Mouse (Mus musculus): ENCODE measurements around the gene Acadvl. TPM values are rescaled to one million over a fixed set of nuclear protein-coding genes. Genes with fewer than 3 reads are reported as not detected.

Acadvl gene
- 152 TPM for polyA plus RNA-seq (2017; shearing (Covaris generic))

GRCm38 (mm10) chr11:70014880-70015558, at the start of gene Acadvl:
Gene Acadvl (minus strand): TSS chr11:70015411.

GRCm38 (mm10) chr11:70053898-70054570, 38.8 kb upstream of the Acadvl start, which contains the start of gene Asgr1:
Gene Asgr1 (plus strand): TSS chr11:70054085.

GRCm38 (mm10) chr11:70016669-70017068, 1.5 kb upstream of the Acadvl start, which contains the start of gene Dlg4:
Gene Dlg4 (plus strand): TSS chr11:70016942.

GRCm38 (mm10) chr11:70000396-70000898, 14.8 kb downstream of the Acadvl start, which contains the start of gene Dvl2:
Gene Dvl2 (plus strand): TSS chr11:70000595.

GRCm38 (mm10) chr11:69995391-69995960, 19.7 kb downstream of the Acadvl start, which contains the start of gene Phf23:
Gene Phf23 (plus strand): TSS chr11:69995777.

GRCm38 (mm10) chr11:69990850-69991691, 24.1 kb downstream of the Acadvl start, which contains the start of gene Gabarap:
Gene Gabarap (plus strand): TSS chr11:69991143.

GRCm38 (mm10) chr11:69982225-69982624, 33.0 kb downstream of the Acadvl start, which contains the start of gene Elp5:
Gene Elp5 (minus strand): TSS chr11:69982517.

GRCm38 (mm10) chr11:69981141-69981762, 34.0 kb downstream of the Acadvl start, which contains the start of gene Ctdnep1:
Gene Ctdnep1 (plus strand): TSS chr11:69981156.

GRCm38 (mm10) chr11:69964650-69965270, 50.5 kb downstream of the Acadvl start, which contains the start of gene Cldn7:
Gene Cldn7 (plus strand): TSS chr11:69964779.

Other genes starting within 250 kb of the Acadvl start
- gene Zbtb4, start 249.5 kb downstream of the Acadvl start, polyA plus RNA-seq (2017; shearing (Covaris generic)), result 5.8 TPM
- 6.2 TPM for gene Chrnb1, start 219.5 kb downstream of the Acadvl start, polyA plus RNA-seq (2017; shearing (Covaris generic))
- not detected for gene Fgf11, start 213.6 kb downstream of the Acadvl start, polyA plus RNA-seq (2017; shearing (Covaris generic))
- not detected for gene Tmem102, start 209.8 kb downstream of the Acadvl start, polyA plus RNA-seq (2017; shearing (Covaris generic))
- gene Gm39566, start 200.1 kb downstream of the Acadvl start, polyA plus RNA-seq (2017; shearing (Covaris generic)), result not detected
- gene Spem2, start 196.9 kb downstream of the Acadvl start, polyA plus RNA-seq (2017; shearing (Covaris generic)), result not detected
- not detected for gene Spem1, start 193.2 kb downstream of the Acadvl start, polyA plus RNA-seq (2017; shearing (Covaris generic))
- 0.61 TPM for gene Nlgn2, start 177.6 kb downstream of the Acadvl start, polyA plus RNA-seq (2017; shearing (Covaris generic))
- gene Tmem256, start 176.9 kb downstream of the Acadvl start, polyA plus RNA-seq (2017; shearing (Covaris generic)), result 113 TPM
- 27.8 TPM for gene Plscr3, start 169.0 kb downstream of the Acadvl start, polyA plus RNA-seq (2017; shearing (Covaris generic))
- not detected for gene Tnk1, start 156.7 kb downstream of the Acadvl start, polyA plus RNA-seq (2017; shearing (Covaris generic))
- gene Tmem95, start 137.4 kb downstream of the Acadvl start, polyA plus RNA-seq (2017; shearing (Covaris generic)), result not detected
- gene Kctd11, start 134.0 kb downstream of the Acadvl start, polyA plus RNA-seq (2017; shearing (Covaris generic)), result 2.3 TPM
- 663 TPM for gene Acap1, start 119.9 kb downstream of the Acadvl start, polyA plus RNA-seq (2017; shearing (Covaris generic))
- gene 2810408A11Rik, start 114.4 kb downstream of the Acadvl start, polyA plus RNA-seq (2017; shearing (Covaris generic)), result 3.0 TPM
- 5.7 TPM for gene Neurl4, start 114.3 kb downstream of the Acadvl start, polyA plus RNA-seq (2017; shearing (Covaris generic))
- 163 TPM for gene Gps2, start 101.5 kb downstream of the Acadvl start, polyA plus RNA-seq (2017; shearing (Covaris generic))
- 1,233 TPM for gene Eif5a, start 93.5 kb downstream of the Acadvl start, polyA plus RNA-seq (2017; shearing (Covaris generic))
- not detected for gene Ybx2, start 79.6 kb downstream of the Acadvl start, polyA plus RNA-seq (2017; shearing (Covaris generic))
- gene Slc2a4, start 67.2 kb downstream of the Acadvl start, polyA plus RNA-seq (2017; shearing (Covaris generic)), result not detected
- not detected for gene Cldn7, start 50.6 kb downstream of the Acadvl start, polyA plus RNA-seq (2017; shearing (Covaris generic))
- 36.6 TPM for gene Ctdnep1, start 34.3 kb downstream of the Acadvl start, polyA plus RNA-seq (2017; shearing (Covaris generic))
- gene Elp5, start 32.9 kb downstream of the Acadvl start, polyA plus RNA-seq (2017; shearing (Covaris generic)), result 70.7 TPM
- 438 TPM for gene Gabarap, start 24.3 kb downstream of the Acadvl start, polyA plus RNA-seq (2017; shearing (Covaris generic))
- gene Phf23, start 19.6 kb downstream of the Acadvl start, polyA plus RNA-seq (2017; shearing (Covaris generic)), result 117 TPM
- 25.7 TPM for gene Dvl2, start 14.8 kb downstream of the Acadvl start, polyA plus RNA-seq (2017; shearing (Covaris generic))
- 11.7 TPM for gene Dlg4, start 1.5 kb upstream of the Acadvl start, polyA plus RNA-seq (2017; shearing (Covaris generic))
- gene Asgr1, start 38.7 kb upstream of the Acadvl start, polyA plus RNA-seq (2017; shearing (Covaris generic)), result not detected
- not detected for gene Asgr2, start 77.2 kb upstream of the Acadvl start, polyA plus RNA-seq (2017; shearing (Covaris generic))
- not detected for gene Mgl2, start 114.9 kb upstream of the Acadvl start, polyA plus RNA-seq (2017; shearing (Covaris generic))
- not detected for gene Clec10a, start 140.8 kb upstream of the Acadvl start, polyA plus RNA-seq (2017; shearing (Covaris generic))
- gene Slc16a11, start 197.3 kb upstream of the Acadvl start, polyA plus RNA-seq (2017; shearing (Covaris generic)), result 0.94 TPM
- gene Slc16a13, start 205.7 kb upstream of the Acadvl start, polyA plus RNA-seq (2017; shearing (Covaris generic)), result 5.5 TPM
- gene Bcl6b, start 214.4 kb upstream of the Acadvl start, polyA plus RNA-seq (2017; shearing (Covaris generic)), result 0.51 TPM
- 171 TPM for gene 0610010K14Rik, start 222.5 kb upstream of the Acadvl start, polyA plus RNA-seq (2017; shearing (Covaris generic))
- gene Gm21988, start 224.4 kb upstream of the Acadvl start, polyA plus RNA-seq (2017; shearing (Covaris generic)), result 5.5 TPM
- 272 TPM for gene Rnasek, start 224.4 kb upstream of the Acadvl start, polyA plus RNA-seq (2017; shearing (Covaris generic))
- gene Alox12, start 239.9 kb upstream of the Acadvl start, polyA plus RNA-seq (2017; shearing (Covaris generic)), result not detected

All from inflammation-experienced regulatory T-cells, adult 16 weeks (primary cell).